Mouse (Mus musculus): Measurements from ENCODE around the gene Mycl. TPM values are rescaled to one million over a fixed set of nuclear protein-coding genes. Genes with fewer than 3 reads are reported as not detected.

The Mycl gene
- polyA plus RNA-seq, 1 experiment from 2014 or later, result 49.5 TPM

DNA sequence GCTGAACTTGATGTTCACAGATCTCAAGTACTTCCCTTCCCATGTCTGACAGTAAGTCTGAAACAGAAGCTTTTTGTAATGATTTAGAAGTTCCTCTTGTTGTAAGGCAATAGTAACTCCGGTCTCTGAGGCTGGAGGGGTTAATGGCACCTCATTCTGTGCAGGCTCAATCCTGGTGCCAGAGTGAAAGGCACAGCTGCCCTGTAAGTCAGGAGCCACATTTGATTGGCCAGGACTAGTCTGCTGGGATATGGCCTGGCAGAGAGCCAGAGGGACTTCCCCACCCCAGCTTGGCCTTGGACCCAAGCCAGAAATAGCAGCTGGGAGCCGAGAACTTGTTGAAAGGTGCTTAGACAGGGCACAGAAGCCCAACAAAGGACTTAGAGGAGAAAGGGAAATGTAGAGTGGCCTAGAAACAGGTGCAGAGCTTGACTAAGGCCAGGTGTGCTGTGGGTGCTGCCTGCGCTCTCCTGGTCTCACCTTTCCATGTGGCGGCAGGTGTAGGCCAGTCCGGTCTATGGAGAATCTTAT, 55.3 kb downstream of the Mycl start:
- ATAC-seq (ENCODE audit: insufficient number of reproducible peaks, low FRiP score, low TSS enrichment, low read depth), result peak; percentile 84
- H3K27ac ChIP-seq (replicated peaks), result peak overlapping the region; percentile 72
- no peaks in the 10 kb centered on the region for H3K27me3 ChIP-seq
- H3K4me1 ChIP-seq, result peaks cover 24% of the 10 kb centered on the region
- H3K4me3 ChIP-seq (replicated peaks), result no peak overlapping the region
- H3K4me2 ChIP-seq (replicated peaks), result no peak overlapping the region
- H3K9me3 ChIP-seq (replicated peaks), result no peaks in the 10 kb centered on the region
- WGBS, result 50% methylated on average over 5 of the region's 5 CpGs
- H3K36me3 ChIP-seq, result peaks cover 62% of the 10 kb centered on the region
- H3K9ac ChIP-seq, result no peak overlapping the region

Other genes starting within 250 kb of the Mycl start
- 73.0 and 80.9 TPM in 2 replicates for gene Ppt1, start 159.4 kb upstream of the Mycl start, polyA plus RNA-seq (2015; fragmentation: Nextera tagmentation; extraction: Ambion mirVana)
- gene Cap1, start 109.6 kb upstream of the Mycl start, polyA plus RNA-seq (2015; fragmentation: Nextera tagmentation; extraction: Ambion mirVana), result 71.0 and 74.5 TPM in 2 replicates
- gene Mfsd2a, start 34.5 kb upstream of the Mycl start, polyA plus RNA-seq (2015; fragmentation: Nextera tagmentation; extraction: Ambion mirVana), result 10.5 and 11.4 TPM in 2 replicates
- gene Trit1, start 20.9 kb downstream of the Mycl start, polyA plus RNA-seq (2015; fragmentation: Nextera tagmentation; extraction: Ambion mirVana), result 21.6 and 23.4 TPM in 2 replicates
- gene Bmp8b, start 109.5 kb downstream of the Mycl start, polyA plus RNA-seq (2015; fragmentation: Nextera tagmentation; extraction: Ambion mirVana), result 1.2 and 1.7 TPM in 2 replicates
- gene Oxct2b, start 120.6 kb downstream of the Mycl start, polyA plus RNA-seq (2015; fragmentation: Nextera tagmentation; extraction: Ambion mirVana), result 0.13 and 0.24 TPM in 2 replicates
- 92.8 and 93.7 TPM in 2 replicates for gene Ppie, start 144.3 kb downstream of the Mycl start, polyA plus RNA-seq (2015; fragmentation: Nextera tagmentation; extraction: Ambion mirVana)
- gene Hpcal4, start 187.6 kb downstream of the Mycl start, polyA plus RNA-seq (2015; fragmentation: Nextera tagmentation; extraction: Ambion mirVana), result 0.28 and 0.54 TPM in 2 replicates
- not detected in 2 replicates for gene Nt5c1a, start 205.9 kb downstream of the Mycl start, polyA plus RNA-seq (2015; fragmentation: Nextera tagmentation; extraction: Ambion mirVana)
- 15.6 and 16.8 TPM in 2 replicates for gene Heyl, start 237.9 kb downstream of the Mycl start, polyA plus RNA-seq (2015; fragmentation: Nextera tagmentation; extraction: Ambion mirVana)